In genomic region chr2:45059010-45059409, GRCm38 (mm10) we compare ENCODE assay signal across 16 mouse cellular contexts. TPM values are rescaled to one million over a fixed set of nuclear protein-coding genes. Genes with fewer than 3 reads are reported as not detected.
A peak's percentile ranks its signal among the peaks of the same experiment; 100 is the strongest.
DNase-seq lines count a peak whose midpoint lies in the region; ATAC-seq and TF ChIP-seq lines count a peak whose summit lies in the region.
"Had no signal": no experiment of that assay in that cellular context is flagged by ENCODE, and none has a peak within 500 bp of the region (broad histone marks: within the 10 kb centered on the region; RNA-seq: fewer than 3 reads in every experiment).

No protein-coding gene starts in this region.

- peak overlapping the region; percentile 30; the same call in 1 of the 2 replicates for H3K27ac ChIP-seq in midbrain, embryonic 10.5 days (replicated peaks)
- no peak overlapping the region; the same call in 1 of the 2 replicates for H3K27ac ChIP-seq in midbrain, embryonic 11.5 days (ENCODE audit: low read depth, low read length)
- H3K27ac ChIP-seq in forebrain, embryonic 14.5 days (ENCODE audit: low read depth, low read length) = no peak overlapping the region; the same call in 1 of the 2 replicates
- H3K27ac ChIP-seq in midbrain, postnatal 0 days (ENCODE audit: low read depth, low read length) = no peak overlapping the region
- H3K27ac ChIP-seq: stomach, embryonic 15.5 days had no signal

- TF ChIP-seq CTCF in midbrain, postnatal 0 days (IDR thresholded peaks at IDR 0.05) = no peak

- no peaks in the 10 kb centered on the region for H3K27me3 ChIP-seq in midbrain, embryonic 10.5 days (ENCODE audit: low read depth, poor library complexity, severe bottlenecking)
- no peaks in the 10 kb centered on the region for H3K27me3 ChIP-seq in midbrain, embryonic 11.5 days (ENCODE audit: control insufficient read depth, insufficient read depth, low read length)
- H3K27me3 ChIP-seq in forebrain, embryonic 14.5 days (replicated peaks; ENCODE audit: control insufficient read depth, insufficient read depth, low read length) = no peaks in the 10 kb centered on the region
- no peaks in the 10 kb centered on the region; the same call in 1 of the 2 replicates for H3K27me3 ChIP-seq in midbrain, postnatal 0 days (ENCODE audit: insufficient read depth, low read length)
- H3K27me3 ChIP-seq: stomach, embryonic 15.5 days had no signal

- DNase-seq in heart, adult 11 months = peak; percentile 83
- DNase-seq in heart, adult 9 months (ENCODE audit: low spot score in 2 of 2) = no peak
- no peak for DNase-seq in midbrain, embryonic 10.5 days (ENCODE audit: low spot score)
- DNase-seq in midbrain, embryonic 11.5 days (ENCODE audit: low spot score, missing footprints) = no peak
- peak; percentile 41 for DNase-seq in forebrain, embryonic 14.5 days (ENCODE audit: low spot score)
- DNase-seq in midbrain, postnatal 0 days (ENCODE audit: low spot score) = no peak
- no peak for DNase-seq in kidney, adult 9 months
- DNase-seq: cerebellum, adult 8-10 months; heart, adult 18-20 months; heart, postnatal 14 days; kidney, adult 11 months; lung, embryonic 14.5 days; thymus, postnatal 14 days had no signal

- no peak for ATAC-seq in midbrain, embryonic 11.5 days (ENCODE audit: low FRiP score)
- ATAC-seq in forebrain, embryonic 14.5 days = peak; percentile 19; the same call in 1 of the 2 replicates
- ATAC-seq in midbrain, postnatal 0 days (ENCODE audit: low FRiP score) = no peak
- ATAC-seq in granulocyte monocyte progenitor cell, adult 5-6 weeks (replicated peaks; ENCODE audit: poor library complexity, severe bottlenecking) = no peak

- WGBS in midbrain, embryonic 10.5 days = 90% methylated on average over 12 of the region's 12 CpGs
- 85% methylated on average over 12 of the region's 12 CpGs for WGBS in midbrain, embryonic 11.5 days
- WGBS in forebrain, embryonic 14.5 days = 18% methylated on average over 12 of the region's 12 CpGs
- WGBS in midbrain, postnatal 0 days = 68% methylated on average over 12 of the region's 12 CpGs

- no peaks in the 10 kb centered on the region for H3K9me3 ChIP-seq in midbrain, embryonic 10.5 days (replicated peaks)
- H3K9me3 ChIP-seq in midbrain, embryonic 11.5 days (ENCODE audit: control insufficient read depth, low read length) = no peaks in the 10 kb centered on the region
- H3K9me3 ChIP-seq in forebrain, embryonic 14.5 days (replicated peaks; ENCODE audit: control insufficient read depth, low read length) = no peaks in the 10 kb centered on the region
- H3K9me3 ChIP-seq in midbrain, postnatal 0 days (ENCODE audit: low read length) = no peaks in the 10 kb centered on the region
- H3K9me3 ChIP-seq: G1E; stomach, embryonic 15.5 days had no signal

- no peak overlapping the region for H3K4me2 ChIP-seq in midbrain, embryonic 11.5 days
- H3K4me2 ChIP-seq in forebrain, embryonic 14.5 days (ENCODE audit: low read length) = 0 out of 2 replicates have a peak overlapping the region, but pooled peaks have one; percentile 4
- peak overlapping the region; percentile 12; the same call in 1 of the 2 replicates for H3K4me2 ChIP-seq in midbrain, postnatal 0 days (ENCODE audit: low read depth, low read length, poor library complexity, severe bottlenecking)
- H3K4me2 ChIP-seq: lung, embryonic 14.5 days; stomach, embryonic 15.5 days had no signal

- no peak overlapping the region for H3K9ac ChIP-seq in midbrain, embryonic 11.5 days (ENCODE audit: low read length)
- peak overlapping the region; percentile 0; the same call in 1 of the 2 replicates for H3K9ac ChIP-seq in forebrain, embryonic 14.5 days (ENCODE audit: low read length)
- no peak overlapping the region for H3K9ac ChIP-seq in midbrain, postnatal 0 days (replicated peaks; ENCODE audit: low read length, poor library complexity, severe bottlenecking)
- H3K9ac ChIP-seq: lung, embryonic 14.5 days; stomach, embryonic 15.5 days had no signal

- H3K36me3 ChIP-seq in midbrain, embryonic 10.5 days = peaks cover 9% of the 10 kb centered on the region; the same call in 1 of the 2 replicates
- no peaks in the 10 kb centered on the region for H3K36me3 ChIP-seq in midbrain, embryonic 11.5 days (ENCODE audit: control insufficient read depth, insufficient read depth, low read length)
- H3K36me3 ChIP-seq in forebrain, embryonic 14.5 days (ENCODE audit: control insufficient read depth, insufficient read depth, low read length) = no peaks in the 10 kb centered on the region
- no peaks in the 10 kb centered on the region for H3K36me3 ChIP-seq in midbrain, postnatal 0 days (ENCODE audit: insufficient read depth, low read length)
- H3K36me3 ChIP-seq: stomach, embryonic 15.5 days had no signal

- H3K4me1 ChIP-seq in midbrain, embryonic 10.5 days = peaks cover 87% of the 10 kb centered on the region
- peaks cover 36% of the 10 kb centered on the region for H3K4me1 ChIP-seq in midbrain, embryonic 11.5 days (ENCODE audit: control insufficient read depth, insufficient read depth, low read length)
- H3K4me1 ChIP-seq in forebrain, embryonic 14.5 days (ENCODE audit: control insufficient read depth, insufficient read depth, low read length) = peaks cover 53% of the 10 kb centered on the region
- peaks cover 7% of the 10 kb centered on the region for H3K4me1 ChIP-seq in midbrain, postnatal 0 days (ENCODE audit: insufficient read depth, low read length)

- no peak overlapping the region for H3K4me3 ChIP-seq in midbrain, embryonic 10.5 days
- H3K4me3 ChIP-seq in midbrain, embryonic 11.5 days (ENCODE audit: low read depth, low read length) = no peak overlapping the region
- no peak overlapping the region for H3K4me3 ChIP-seq in forebrain, embryonic 14.5 days (ENCODE audit: low read depth, low read length)
- H3K4me3 ChIP-seq in midbrain, postnatal 0 days (ENCODE audit: low read depth, low read length) = no peak overlapping the region
- H3K4me3 ChIP-seq: stomach, embryonic 15.5 days had no signal

RNA-seq across cellular contexts. Expression of gene Zeb2, which starts 58.2 kb away (rescaled TPM):
- 48.7 and 60.6 TPM in 2 replicates for polyA plus RNA-seq in midbrain, embryonic 10.5 days (2016; fragmentation: Nextera tagmentation; extraction: Ambion mirVana)
- polyA plus RNA-seq in midbrain, embryonic 11.5 days (2014; fragmentation: Nextera tagmentation; extraction: Ambion mirVana) = 61.2 and 69.9 TPM in 2 replicates
- 70.6 and 87.0 TPM in 2 replicates for polyA plus RNA-seq in forebrain, embryonic 14.5 days (2014; fragmentation: Nextera tagmentation; extraction: Ambion mirVana)
- 39.6 and 48.1 TPM in 2 replicates for total RNA-seq in midbrain, postnatal 0 days (2014; rRNA removed)
- polyA plus RNA-seq in midbrain, postnatal 0 days (2015; fragmentation: Nextera tagmentation; extraction: Ambion mirVana) = 13.4 and 15.3 TPM in 2 replicates
- 286 and 309 TPM in 2 replicates for total RNA-seq in granulocyte monocyte progenitor cell, adult 5-6 weeks (2014; fragmentation: Nextera tagmentation)
- 167 and 168 TPM in 2 replicates for total RNA-seq in granulocyte monocyte progenitor cell, adult 5-6 weeks (2017)

Comparison
In these comparisons a context has a peak if more than half of its experiments do, and no peak if none do; other contexts are left out.
1. DNase-seq: peak in heart, adult 11 months (single experiment) and forebrain, embryonic 14.5 days (single experiment); none in heart, adult 9 months (0 of 2), midbrain, embryonic 10.5 days (single experiment), midbrain, embryonic 11.5 days (single experiment), midbrain, postnatal 0 days (single experiment) and kidney, adult 9 months (single experiment).